Mouse (Mus musculus): Measurements from ENCODE around the gene Gtf3c5. TPM values are rescaled to one million over a fixed set of nuclear protein-coding genes. Genes with fewer than 3 reads are reported as not detected.

Gtf3c5 gene
- total and polyA plus RNA-seq, 3 experiments = 22.5 to 50.2 TPM; not detected in 1

DNA sequence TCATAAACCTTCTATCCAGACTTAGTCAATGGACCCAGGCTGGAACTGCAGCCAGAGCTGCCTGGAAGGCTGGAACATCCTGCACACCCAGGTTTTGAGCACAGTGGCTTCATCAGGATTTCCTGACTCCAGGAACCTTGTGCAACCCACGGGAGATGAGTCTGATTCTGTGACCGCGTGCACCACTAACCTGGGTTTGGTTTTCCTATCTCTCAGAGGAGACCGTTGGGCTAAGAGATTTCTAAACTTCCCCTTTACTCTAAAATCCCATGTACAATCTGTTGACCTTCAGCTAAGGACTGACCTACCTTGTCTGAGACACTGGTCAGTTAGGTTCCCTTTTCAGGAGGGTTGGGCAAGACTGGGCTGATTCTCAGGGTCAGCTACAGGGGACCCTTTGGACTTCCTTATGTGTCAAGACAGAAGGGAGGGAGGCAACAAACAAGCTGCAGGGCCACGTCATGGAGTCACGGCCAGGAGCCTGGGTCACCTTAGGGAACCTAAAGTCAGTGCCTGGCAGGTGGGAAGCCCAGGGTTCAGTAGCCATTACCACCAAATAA lies 35.3 kb upstream of the Gtf3c5 start:
- DNase-seq (ENCODE audit: low read depth, low spot score) = peak; percentile 59
- Histone ChIP-seq H3K9ac (ENCODE audit: control insufficient read depth, low read depth, low read length, poor library complexity, severe bottlenecking) (peak overlapping the region; percentile 95), H3K27me3 (ENCODE audit: control insufficient read depth in 1 of 2, insufficient read depth in 2 of 2, low read length in 2 of 2) (no peaks in the 10 kb centered on the region), H3K27ac (ENCODE audit: control insufficient read depth, low read depth, low read length) (peak overlapping the region; percentile 97), H3K4me3 (ENCODE audit: control insufficient read depth in 1 of 2, insufficient read depth in 1 of 2, low read depth in 2 of 2, low read length in 2 of 2) (peak overlapping the region; percentile 88 to 89), H3K36me3 (ENCODE audit: control insufficient read depth in 1 of 2, insufficient read depth in 2 of 2, low read length in 2 of 2) (peaks cover 10 to 48% of the 10 kb centered on the region in 2 experiments), H3K4me1 (ENCODE audit: control insufficient read depth in 1 of 2, insufficient read depth in 2 of 2, low read length in 2 of 2) (peaks cover 5 to 54% of the 10 kb centered on the region in 2 experiments), H3K79me2 (ENCODE audit: control insufficient read depth, insufficient read depth, low read length, poor library complexity) (peaks cover 53% of the 10 kb centered on the region), H3K9me3 (replicated peaks; ENCODE audit: insufficient read depth, low read length) (no peaks in the 10 kb centered on the region)
- TF ChIP-seq POLR2AphosphoS5 (IDR thresholded peaks at IDR 0.05; ENCODE audit: borderline replicate concordance, low read depth, low read length) (no peak), USF1 (IDR thresholded peaks at IDR 0.05; ENCODE audit: low read depth, low read length) (no peak), POLR2A (IDR thresholded peaks at IDR 0.05; ENCODE audit: control insufficient read depth in 1 of 2, insufficient read depth in 1 of 2, low read depth in 1 of 2, low read length in 2 of 2, poor library complexity in 1 of 2) (0 out of 4 replicates have a peak, but pooled peaks of 1 of the 2 experiments have one; percentile 6), RCOR1 (IDR thresholded peaks at IDR 0.05; ENCODE audit: low read depth, low read length) (peak; percentile 98), MYC (IDR thresholded peaks at IDR 0.05; ENCODE audit: low read depth, low read length) (no peak; the same call in 1 of the 2 replicates), SMC3 (IDR thresholded peaks at IDR 0.05; ENCODE audit: low read depth, low read length) (no peak), SIN3A (IDR thresholded peaks at IDR 0.05; ENCODE audit: low read length) (peak; percentile 48), POLR2AphosphoS2 (IDR thresholded peaks at IDR 0.05; ENCODE audit: low read length) (no peak), BHLHE40 (IDR thresholded peaks at IDR 0.05; ENCODE audit: borderline replicate concordance, low read depth, low read length) (no peak), ZMIZ1 (IDR thresholded peaks at IDR 0.05; ENCODE audit: low read depth, low read length) (0 out of 2 replicates have a peak, but pooled peaks have one; percentile 12), ZC3H11A (IDR thresholded peaks at IDR 0.05; ENCODE audit: low read depth, low read length) (no peak), ELF1 (IDR thresholded peaks at IDR 0.05; ENCODE audit: low read depth, low read length) (no peak), MEF2A (IDR thresholded peaks at IDR 0.05; ENCODE audit: extremely low read depth, insufficient replicate concordance, low read depth, low read length, poor library complexity, severe bottlenecking) (no peak), EP300 (IDR thresholded peaks at IDR 0.05; ENCODE audit: low read depth in 1 of 2, low read length in 2 of 2) (peak; percentile 67 to 76), CHD2 (IDR thresholded peaks at IDR 0.05; ENCODE audit: low read length) (no peak), UBTF (IDR thresholded peaks at IDR 0.05; ENCODE audit: borderline replicate concordance, insufficient read depth, low read depth, low read length) (no peak), RAD21 (IDR thresholded peaks at IDR 0.05; ENCODE audit: low read depth, low read length) (no peak), E2F4 (IDR thresholded peaks at IDR 0.05; ENCODE audit: borderline replicate concordance, low read depth, low read length) (no peak), NRF1 (IDR thresholded peaks at IDR 0.05; ENCODE audit: insufficient read depth, low read depth, low read length, poor library complexity, severe bottlenecking) (no peak), MAX (IDR thresholded peaks at IDR 0.05; ENCODE audit: low read length) (no peak), TAL1 (IDR thresholded peaks at IDR 0.05; ENCODE audit: low read length) (0 out of 2 replicates have a peak, but pooled peaks have one; percentile 28), MAFK (IDR thresholded peaks at IDR 0.05; ENCODE audit: borderline replicate concordance, low read depth, low read length) (no peak), ZKSCAN1 (IDR thresholded peaks at IDR 0.05; ENCODE audit: low read depth, low read length) (no peak), MYB (IDR thresholded peaks at IDR 0.05; ENCODE audit: low read depth, low read length) (peak; percentile 62; the same call in 1 of the 2 replicates), TBP (IDR thresholded peaks at IDR 0.05; ENCODE audit: low read depth, low read length) (0 out of 2 replicates have a peak, but pooled peaks have one; percentile 5), ETS1 (IDR thresholded peaks at IDR 0.05; ENCODE audit: low read depth, low read length) (0 out of 2 replicates have a peak, but pooled peaks have one; percentile 12), HCFC1 (IDR thresholded peaks at IDR 0.05; ENCODE audit: low read depth, low read length) (no peak), CHD1 (IDR thresholded peaks at IDR 0.05; ENCODE audit: low read depth, low read length) (no peak), USF2 (IDR thresholded peaks at IDR 0.05; ENCODE audit: borderline replicate concordance in 1 of 2, insufficient read depth in 1 of 2, low read depth in 1 of 2, low read length in 2 of 2) (no peak), NELFE (IDR thresholded peaks at IDR 0.05; ENCODE audit: low read depth, low read length) (no peak), GABPA (IDR thresholded peaks at IDR 0.05; ENCODE audit: low read depth, low read length) (no peak), JUND (IDR thresholded peaks at IDR 0.05; ENCODE audit: low read depth, low read length) (no peak), ZNF384 (IDR thresholded peaks at IDR 0.05; ENCODE audit: low read depth, low read length) (no peak), GATA1 (IDR thresholded peaks at IDR 0.05; ENCODE audit: low read depth, low read length) (peak; percentile 55), MAZ (IDR thresholded peaks at IDR 0.05; ENCODE audit: low read depth, low read length) (no peak), TCF12 (IDR thresholded peaks at IDR 0.05; ENCODE audit: low read depth, low read length) (0 out of 2 replicates have a peak, but pooled peaks have one; percentile 24)

Data from MEL (cell line).